Mouse (Mus musculus) bone marrow, adult 2 months (tissue): ENCODE results near the gene Gprin1.

ENCODE experiments used
- CTCF ChIP-seq: fragments of 200-500 bp; IDR thresholded peaks from 2 replicates; pipeline ENCODE4 v1.5.1; 2011; ENCODE audit warnings: low read length, control low read depth; ENCODE audit not compliant: control insufficient read depth, insufficient read depth
- POLR2A ChIP-seq: fragments of 200-500 bp; IDR thresholded peaks from 2 replicates; pipeline ENCODE4 v1.6.1; 2011; ENCODE audit warnings: low read depth, mild to moderate bottlenecking, control low read depth, low read length, borderline replicate concordance; ENCODE audit not compliant: control insufficient read depth

DNA sequence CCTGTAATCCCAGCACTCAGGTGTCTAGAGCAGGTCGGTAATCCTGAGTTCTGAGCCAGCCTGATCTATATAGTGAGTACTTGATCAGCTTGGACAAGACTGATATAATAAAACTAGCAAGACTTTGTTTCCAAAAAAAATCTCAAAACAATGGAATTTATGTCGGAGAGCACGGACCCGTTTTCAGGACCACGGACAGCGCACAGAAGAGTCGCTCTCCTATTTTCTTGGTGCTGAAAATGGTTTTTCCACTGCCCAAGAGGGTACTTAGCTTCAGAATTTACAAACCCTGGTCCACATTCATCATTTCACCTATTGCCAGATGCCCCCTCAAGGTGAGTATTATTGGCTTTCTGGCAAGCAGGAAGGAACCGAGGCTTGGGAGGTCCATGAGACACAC lies 1.0 kb upstream of the Gprin1 start:
- TF ChIP-seq POLR2A (no peak), CTCF (no peak)
